Mouse (Mus musculus) lung, adult 2 months (tissue): ENCODE measurements around the gene Bet1l.
A peak's percentile ranks its signal among the peaks of the same experiment; 100 is the strongest.

ENCODE experiments used
- CTCF ChIP-seq: fragments of 200-500 bp; IDR thresholded peaks from 2 replicates; pipeline ENCODE4 v1.5.1; 2011; ENCODE audit warnings: mild to moderate bottlenecking, low read length, control low read depth; ENCODE audit not compliant: insufficient read depth
- POLR2A ChIP-seq: fragments of 200-500 bp; IDR thresholded peaks from 2 replicates; pipeline ENCODE4 v1.6.1; 2011; ENCODE audit warnings: low read depth, mild to moderate bottlenecking, control low read depth, low read length, borderline replicate concordance; ENCODE audit errors: extremely low read depth

DNA sequence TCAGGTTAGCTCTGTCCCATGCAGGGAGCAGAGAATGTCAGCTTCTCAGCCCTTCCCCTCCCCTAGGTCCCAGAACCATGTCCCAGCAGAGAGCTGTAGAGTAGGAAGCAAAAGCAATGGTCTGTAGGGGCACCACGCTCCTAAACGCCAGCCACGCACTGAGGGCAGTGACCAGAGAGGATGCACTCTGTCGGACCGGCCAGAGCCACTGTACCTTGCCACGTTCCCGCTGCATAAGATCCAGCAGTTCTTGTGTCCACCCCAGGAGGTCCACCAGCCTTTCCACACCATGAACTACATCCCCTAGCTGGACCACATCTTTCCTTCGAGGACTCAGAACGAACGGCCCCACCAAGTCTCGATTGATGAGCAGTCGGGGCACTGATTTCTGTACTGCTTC is 7.4 kb upstream of the Bet1l start:
- TF ChIP-seq CTCF, result no peak
- 0 out of 2 replicates have a peak, but pooled peaks have one; percentile 8 for TF ChIP-seq POLR2A
